Mouse (Mus musculus) v-Abl transformed pro-B cells (cell line): ENCODE measurements around the gene Stfa1.
"Not testable (repeated sequence)": the region's sequence is repeated elsewhere in the genome, so short reads cannot be mapped to it uniquely, and the experiment has no call there.

Experiments
- in situ Hi-C, 2 experiments: fragments of 400-800 bp; cut with MboI; formaldehyde crosslinking; loops; one replicate each; pipeline ENCODE4 v1.15.1; 2025; ENCODE audit not compliant: unreplicated experiment in 2 of 2

Gene Stfa1

DNA sequence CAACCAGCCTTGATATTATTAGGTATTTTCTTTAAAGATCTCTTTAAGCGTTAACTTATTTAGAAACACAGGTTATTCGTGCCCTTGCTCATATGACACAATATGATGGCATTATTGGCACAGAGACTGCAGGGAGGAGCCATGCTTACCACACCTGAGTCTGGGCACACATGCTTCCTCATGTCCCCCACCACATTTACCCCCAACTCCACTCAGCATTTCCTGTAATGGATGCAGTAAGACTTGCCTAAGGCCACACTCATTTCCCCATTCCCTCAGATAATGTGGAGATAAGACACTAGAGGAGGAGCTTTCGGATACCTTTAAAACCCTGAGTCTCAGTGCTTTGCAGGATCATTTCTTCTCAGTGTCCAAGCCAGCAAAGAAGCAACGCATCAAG lies at the start of gene Stfa1:
Gene Stfa1, plus strand, starts transcription at position 156 of the 400 bp plus-strand sequence.
- in situ Hi-C loops = not testable (repeated sequence)

DNA sequence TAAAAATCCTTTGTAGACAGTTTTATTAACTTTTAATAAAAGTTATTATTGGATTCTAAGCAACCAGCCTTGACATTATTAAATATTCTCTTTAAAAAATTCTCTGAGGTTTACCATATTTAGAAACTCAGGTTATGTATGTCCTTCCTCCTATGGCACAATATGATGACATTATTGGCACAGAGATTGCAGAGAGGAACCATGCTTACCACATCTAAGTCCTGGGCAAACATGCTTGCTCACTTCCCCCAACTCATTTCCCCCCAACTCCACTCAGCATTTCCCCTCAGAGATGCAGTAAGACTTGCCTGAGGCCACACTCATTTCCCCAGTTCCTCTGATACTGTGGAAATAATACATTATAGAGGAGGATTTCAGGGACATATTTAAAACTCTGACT lies 16.2 kb upstream of the Stfa1 start:
- in situ Hi-C loops = not testable (repeated sequence)

DNA sequence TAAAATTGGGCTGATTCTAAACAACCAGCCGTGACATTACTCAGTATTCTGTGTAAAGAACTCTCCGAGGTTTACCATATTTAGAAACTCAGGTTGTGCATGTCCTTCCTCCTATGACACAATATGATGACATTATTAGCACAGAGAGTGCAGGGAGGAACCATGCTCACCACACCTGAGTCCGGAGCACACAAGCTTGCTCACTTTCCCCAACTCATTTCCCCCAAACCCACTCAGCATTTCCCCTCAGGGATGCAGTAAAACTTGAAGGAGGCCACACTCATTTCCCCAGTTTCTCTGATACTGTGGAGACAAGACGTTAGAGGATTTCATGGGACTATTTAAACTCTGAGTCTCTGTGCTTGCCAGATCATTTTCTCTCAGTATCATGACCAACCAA lies 12.4 kb downstream of the Stfa1 start:
- in situ Hi-C loops = no loop called here

DNA sequence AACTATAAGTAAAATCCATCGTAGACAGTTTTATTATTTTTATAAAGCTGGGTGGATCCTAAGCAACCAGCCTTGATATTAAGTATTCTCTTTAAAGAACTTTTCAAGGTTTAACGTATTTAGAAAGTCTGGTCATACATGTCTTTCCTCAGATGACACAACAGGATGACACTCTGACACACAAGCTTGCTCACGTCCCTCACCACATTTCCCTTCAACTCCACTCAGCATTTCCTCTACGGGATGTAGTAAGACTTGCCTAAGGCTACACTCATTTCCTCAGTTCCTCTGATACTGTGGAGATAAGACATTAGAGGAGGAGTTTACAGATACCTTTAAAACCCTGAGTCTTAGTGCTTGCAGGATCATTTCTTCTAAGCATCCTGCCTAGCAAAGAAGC lies 30.9 kb downstream of the Stfa1 start:
- in situ Hi-C loops = no loop called here

DNA sequence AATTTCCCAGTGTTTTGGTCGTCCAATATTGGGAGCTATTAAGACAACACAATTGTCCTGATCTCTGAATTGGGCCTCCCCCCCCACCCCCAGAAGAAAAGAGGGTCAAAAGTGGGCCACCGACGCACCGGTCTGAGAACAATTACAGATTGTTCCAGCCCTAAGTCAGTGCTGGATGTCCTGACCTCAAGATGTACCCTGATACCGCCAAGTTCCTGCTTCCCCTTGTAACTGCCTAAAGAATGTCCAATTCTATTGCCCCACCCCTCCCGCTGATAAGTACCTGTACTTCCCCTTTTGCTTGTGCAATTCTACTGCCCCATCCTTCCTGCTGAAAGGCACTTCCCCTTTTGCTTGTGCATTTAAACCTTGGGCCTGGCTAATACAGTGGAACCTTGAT lies 39.4 kb downstream of the Stfa1 start:
- in situ Hi-C loops = not testable (repeated sequence)

DNA sequence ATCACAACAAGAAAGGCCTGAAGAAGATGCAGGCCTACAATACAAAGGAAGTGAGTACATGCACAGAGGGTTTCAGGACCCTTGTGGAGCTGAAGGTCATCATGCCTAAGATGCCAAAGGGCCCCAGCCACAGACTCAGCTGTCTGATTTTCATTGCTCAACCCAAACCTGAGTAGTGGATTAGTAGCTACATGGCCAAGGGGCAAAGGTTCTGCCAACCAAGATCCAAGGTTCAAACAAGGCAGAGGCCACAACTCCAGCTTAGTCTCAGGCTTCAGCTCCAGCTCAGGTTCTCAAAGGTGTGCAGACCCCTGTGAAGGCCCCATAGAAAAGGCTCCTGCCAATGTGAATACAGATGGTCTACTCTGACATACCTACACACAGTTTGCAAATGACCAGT lies 42.5 kb downstream of the Stfa1 start:
- in situ Hi-C loops = no loop called here

DNA sequence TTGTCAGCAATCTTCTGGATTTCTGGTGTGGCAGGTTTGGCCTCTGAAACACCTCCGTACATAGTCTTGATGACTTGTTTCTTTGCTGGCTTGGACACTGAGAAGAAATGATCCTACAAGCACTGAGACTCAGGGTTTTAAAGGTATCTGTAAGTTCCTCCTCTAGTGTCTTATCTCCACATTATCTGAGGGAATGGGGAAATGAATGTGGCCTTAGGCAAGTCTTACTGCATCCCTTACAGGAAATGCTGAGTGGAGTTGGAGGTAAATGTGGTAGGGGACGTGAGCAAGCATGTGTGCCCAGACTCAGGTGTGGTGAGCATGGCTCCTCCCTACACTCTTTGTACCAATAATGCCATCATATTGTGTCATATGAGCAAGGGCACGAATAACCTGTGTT lies 57.5 kb downstream of the Stfa1 start, which contains the start of gene BC117090:
Gene BC117090, minus strand, starts transcription at position 101 of the 400 bp plus-strand sequence.
- in situ Hi-C loops = no loop called here
